Mouse (Mus musculus) thymus, postnatal 14 days (tissue): ENCODE data around the gene Wrap53.

ENCODE experiments used
- DNase-seq: peaks from one replicate; pipeline ENCODE4 v3.0.0; 2021

The Wrap53 gene

GRCm38 (mm10) chr11:69600098-69600497 lies 20.0 kb upstream of the Wrap53 start:
- no peak for DNase-seq

GRCm38 (mm10) chr11:69599436-69599835 lies 19.4 kb upstream of the Wrap53 start:
- no peak for DNase-seq

GRCm38 (mm10) chr11:69594853-69595252 lies 14.8 kb upstream of the Wrap53 start:
- DNase-seq = no peak

DNA sequence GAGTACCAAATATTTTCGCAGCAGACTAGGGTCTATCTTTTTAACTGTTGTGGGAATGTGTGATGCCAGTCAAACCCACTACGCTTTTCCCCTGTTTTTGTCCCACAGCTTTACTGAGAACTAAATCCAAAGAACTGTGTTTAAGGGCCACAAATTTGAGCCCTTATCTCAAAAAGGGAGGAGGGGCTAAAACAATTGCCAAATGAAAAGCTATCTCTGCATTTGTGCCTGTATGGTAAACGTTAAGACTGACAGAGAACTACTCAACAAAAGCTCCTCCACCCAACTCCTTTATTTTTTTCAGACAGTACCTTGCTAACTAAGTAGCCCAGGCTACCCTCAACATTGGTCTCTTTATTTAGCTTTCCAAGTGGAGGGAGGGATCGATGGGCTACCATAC lies 12.7 kb upstream of the Wrap53 start:
- no peak for DNase-seq

GRCm38 (mm10) chr11:69591899-69592637 lies 12.0 kb upstream of the Wrap53 start:
- no peak for DNase-seq

DNA sequence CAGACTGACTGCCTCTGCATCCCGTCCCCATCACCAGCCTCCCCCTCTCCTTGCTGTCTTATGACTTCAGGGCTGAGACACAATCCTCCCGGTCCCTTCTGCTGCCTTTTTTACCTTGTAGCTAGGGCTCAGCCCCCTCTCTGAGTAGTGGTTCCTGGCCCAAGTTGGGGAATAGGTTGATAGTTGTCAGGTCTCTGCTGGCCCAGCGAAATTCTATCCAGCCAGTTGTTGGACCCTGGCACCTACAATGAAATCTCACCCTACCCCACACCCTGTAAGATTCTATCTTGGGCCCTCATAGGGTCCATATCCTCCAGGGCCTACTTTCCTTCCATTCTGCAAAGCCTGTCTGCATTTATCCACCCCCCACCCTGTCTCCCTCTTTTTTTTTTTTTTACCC lies 11.4 kb upstream of the Wrap53 start:
- no peak for DNase-seq

GRCm38 (mm10) chr11:69590622-69591021 lies 10.6 kb upstream of the Wrap53 start:
- no peak for DNase-seq

GRCm38 (mm10) chr11:69589207-69589834 lies 9.3 kb upstream of the Wrap53 start:
- DNase-seq = no peak

DNA sequence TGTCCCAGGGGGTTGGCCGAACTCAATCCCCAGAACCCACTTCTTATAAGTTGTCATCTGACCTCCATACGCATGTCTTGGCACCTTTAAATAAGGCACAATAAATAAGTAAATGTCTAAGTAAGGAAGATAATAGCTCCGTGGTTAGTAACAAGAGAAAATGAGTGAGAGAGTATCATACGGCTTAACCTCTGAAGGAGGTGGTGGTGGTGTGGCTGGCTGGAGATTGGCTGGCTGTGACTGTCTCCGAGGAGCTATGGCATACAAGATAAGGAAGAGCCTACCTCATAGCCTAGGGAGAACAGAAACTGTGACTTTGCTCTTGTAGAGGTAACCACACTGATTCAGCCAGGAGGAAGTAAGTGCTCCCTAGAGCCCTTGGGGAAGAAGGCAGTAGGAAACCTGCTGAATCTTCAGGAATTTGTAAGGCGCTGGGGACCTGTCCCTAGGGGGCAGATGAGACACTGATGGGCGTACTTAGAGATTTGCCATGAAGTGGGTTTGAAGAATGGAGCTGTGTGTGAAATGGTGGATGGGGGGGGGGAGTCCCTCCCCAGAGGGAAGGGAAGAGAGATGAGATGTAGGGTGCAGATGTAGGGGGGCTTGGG lies 5.8 kb upstream of the Wrap53 start:
- DNase-seq = no peak

DNA sequence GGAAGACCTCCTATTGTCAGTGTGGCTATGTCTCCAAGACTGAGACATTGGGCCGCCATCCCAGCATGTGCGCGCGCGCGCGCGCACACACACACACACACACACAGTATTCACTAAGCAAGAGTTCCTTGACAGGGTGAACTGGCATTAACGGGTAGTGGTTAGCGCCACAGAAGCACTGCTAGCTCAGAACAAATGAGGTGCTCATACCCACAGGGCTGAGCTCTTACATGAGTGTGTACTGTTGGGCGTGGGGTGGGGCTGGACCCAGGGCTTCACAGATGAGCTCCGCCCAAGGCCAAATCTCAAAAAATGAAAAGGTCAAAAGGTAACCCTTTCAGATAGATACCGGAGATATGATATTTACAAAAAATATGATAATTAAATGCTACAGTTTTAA lies 4.9 kb upstream of the Wrap53 start:
- no peak for DNase-seq

DNA sequence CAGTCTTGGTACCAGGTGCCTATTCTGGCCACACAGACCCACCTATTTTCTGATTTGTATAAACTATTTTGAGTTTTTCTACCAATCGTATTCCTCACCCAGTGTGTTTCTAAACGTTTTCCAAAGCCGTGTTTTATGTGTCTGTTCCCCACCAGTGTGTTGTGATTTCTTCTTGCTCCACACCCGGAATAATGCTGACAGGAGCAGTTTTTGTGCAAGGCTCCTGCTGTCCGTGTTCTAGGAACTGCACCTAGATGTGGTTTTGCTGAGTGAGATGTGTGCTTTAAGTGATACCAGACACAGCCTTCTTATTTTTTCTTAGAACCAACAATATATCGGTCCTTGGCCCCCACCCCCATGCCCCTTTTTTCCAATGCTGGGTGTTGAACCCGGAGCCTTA lies 4.0 kb upstream of the Wrap53 start:
- DNase-seq = no peak

GRCm38 (mm10) chr11:69582230-69582805 lies 2.3 kb upstream of the Wrap53 start:
- no peak for DNase-seq

DNA sequence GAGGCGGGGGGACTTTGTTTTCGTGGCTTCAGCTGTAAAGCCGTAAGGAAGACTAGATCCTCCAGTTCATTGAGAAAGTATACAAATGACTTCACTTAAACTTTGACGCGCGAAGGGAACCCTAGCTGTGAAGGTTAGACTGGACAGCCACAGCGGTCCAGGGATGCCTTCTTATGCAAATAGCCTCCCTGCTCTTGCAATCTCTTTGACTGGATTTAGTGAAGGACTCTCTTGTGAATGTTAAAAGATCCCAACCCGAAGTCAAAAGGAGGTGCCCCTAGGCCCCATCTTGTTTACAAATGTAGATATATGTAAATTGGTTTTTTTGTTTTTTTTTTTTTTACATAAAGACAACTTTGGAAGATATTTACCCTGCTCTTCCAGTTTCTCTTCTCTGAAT lies 1.8 kb upstream of the Wrap53 start:
- DNase-seq = no peak

- peak; percentile 92 for DNase-seq
Observed at GRCm38 (mm10) chr11:69581147-69581688, 1.2 kb upstream of the Wrap53 start.

DNA sequence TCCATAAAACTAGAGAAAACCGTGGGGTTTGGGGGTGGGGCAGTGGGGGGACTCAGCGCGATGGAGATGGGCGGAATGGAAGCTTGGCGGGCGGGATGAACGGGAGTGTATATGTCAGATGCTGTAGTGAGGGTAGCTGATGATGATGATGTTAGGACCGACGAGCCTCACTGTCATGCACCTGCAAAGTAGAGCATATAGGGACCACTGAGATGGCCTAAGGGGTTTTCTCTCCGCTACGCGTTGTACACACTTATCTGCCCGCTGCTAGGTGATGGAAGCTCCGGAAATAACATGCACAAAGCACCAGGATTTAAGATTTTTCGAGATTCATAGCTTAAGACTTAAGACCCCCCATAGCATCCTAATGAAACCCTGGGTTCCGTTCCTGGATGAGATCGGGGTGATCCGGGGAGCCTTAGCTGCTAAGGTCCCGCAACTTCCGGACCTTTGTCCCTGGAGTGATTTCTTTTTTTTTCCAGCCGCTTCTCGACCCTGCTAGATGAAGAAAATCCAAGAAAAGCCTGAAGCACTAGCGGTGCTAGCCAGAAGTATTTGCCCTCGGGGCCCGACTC lies 604 bp upstream of the Wrap53 start:
- no peak for DNase-seq

DNA sequence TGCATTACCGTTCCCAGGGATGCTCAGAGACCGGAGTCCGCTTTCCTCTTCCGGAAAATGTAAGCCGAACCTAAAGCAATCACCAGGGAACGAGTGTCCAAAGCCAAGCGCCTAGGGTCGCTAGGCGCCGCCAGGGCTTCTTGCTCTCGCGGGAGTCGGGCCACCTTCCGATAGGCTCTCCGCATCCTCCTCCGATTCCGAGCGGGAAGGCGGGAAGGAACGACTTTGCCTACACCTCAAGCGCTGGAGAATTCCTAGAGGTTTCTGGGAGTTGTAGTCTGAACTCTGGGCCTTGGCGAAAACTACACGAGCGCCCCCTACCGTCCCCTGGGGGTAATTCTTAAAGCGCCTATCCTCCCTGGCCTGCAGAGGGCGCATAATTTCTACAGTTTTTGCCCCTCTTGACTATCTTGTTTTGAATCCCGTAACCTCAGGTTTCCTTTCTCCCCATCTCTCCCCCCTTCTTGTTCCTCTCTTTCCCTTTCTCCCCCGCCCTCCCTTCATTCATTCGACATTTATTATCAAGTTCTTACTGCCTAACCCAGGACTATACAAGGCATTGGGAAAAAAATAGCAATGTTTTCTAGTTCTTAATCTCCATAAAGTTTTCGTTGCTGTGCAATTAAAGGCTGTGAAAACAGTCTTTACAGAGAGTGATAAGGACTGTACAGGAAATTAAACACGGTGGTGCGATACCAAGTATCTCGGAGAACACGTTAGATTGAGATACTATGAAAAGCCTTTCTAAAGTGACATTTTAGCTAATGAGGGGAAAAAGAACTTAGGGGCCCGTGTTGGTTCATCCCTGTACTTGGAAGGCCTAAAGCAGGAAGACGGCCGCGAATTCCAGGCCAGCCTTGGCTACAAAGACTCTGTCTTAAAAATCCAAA lies 682 bp downstream of the Wrap53 start:
- DNase-seq = peak; percentile 94

- no peak for DNase-seq
Observed at GRCm38 (mm10) chr11:69578301-69578700, 1.8 kb downstream of the Wrap53 start.

DNA sequence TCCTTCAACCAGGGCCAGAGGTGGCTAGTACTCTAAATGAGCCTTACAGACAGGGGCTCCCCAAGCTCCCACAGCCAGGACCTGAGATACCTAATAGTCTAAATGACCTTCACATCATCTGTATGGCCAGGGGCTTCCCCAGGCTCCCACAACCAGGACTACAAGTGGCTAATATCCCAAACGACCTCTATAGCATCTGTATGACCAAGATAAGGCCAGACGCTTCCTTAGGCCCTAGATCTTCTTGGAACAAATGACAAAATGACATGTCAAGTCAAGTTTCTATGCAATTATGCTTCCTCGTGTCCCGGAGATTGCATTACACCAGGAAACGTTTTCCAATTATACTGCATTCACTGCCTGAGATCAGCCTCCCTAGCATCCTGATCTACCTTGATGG lies 3.7 kb downstream of the Wrap53 start:
- no peak for DNase-seq

GRCm38 (mm10) chr11:69575220-69575619 lies 4.8 kb downstream of the Wrap53 start:
- DNase-seq = peak; percentile 55

GRCm38 (mm10) chr11:69565131-69565530 lies 14.9 kb downstream of the Wrap53 start:
- DNase-seq = no peak

DNA sequence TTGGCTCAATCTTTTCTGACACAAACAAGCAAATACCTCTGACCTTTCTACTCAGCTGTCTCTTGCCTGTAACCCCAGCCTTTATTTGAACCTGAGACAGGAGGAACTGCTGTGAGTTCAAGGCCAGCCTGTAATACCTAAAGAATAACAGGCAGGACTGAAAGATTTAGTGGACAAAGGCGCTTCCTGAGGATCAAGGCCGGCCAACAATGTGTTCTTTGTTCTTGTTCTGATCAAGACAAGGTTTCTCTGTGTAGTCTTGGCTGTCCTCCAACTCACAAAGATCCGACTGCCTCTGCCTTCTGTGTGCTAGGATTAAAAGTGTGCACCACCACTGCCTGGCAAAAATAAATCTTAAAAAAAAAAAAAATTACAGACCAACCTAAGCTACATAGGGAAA lies 15.7 kb downstream of the Wrap53 start:
- DNase-seq = no peak

DNA sequence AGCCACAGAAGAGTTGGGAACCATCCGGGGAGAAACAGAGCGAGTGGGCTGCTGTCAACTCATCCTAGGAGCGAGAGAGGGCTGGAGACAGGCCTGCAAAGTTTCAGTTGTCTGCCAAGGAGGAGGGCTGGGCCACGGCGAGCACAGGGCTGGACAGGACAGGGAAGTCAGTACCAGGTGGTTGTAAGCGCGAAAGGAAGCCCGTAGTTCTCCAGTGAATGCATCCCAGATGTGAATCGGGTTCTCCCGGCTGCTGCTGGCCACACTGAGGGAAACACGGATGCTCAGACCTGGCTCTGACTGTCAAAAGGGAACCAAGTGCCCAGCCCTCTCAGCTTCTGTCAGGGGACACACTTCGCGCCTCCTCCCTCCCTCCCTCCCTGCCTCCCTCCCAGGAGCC lies 16.7 kb downstream of the Wrap53 start:
- DNase-seq = no peak
